In genomic region chr14:55656935-55657334, GRCm38 (mm10) we compare ENCODE assay signal across 11 mouse cellular contexts.
"Had no signal": no experiment of that assay in that cellular context is flagged by ENCODE, and none has a peak within 500 bp of the region (broad histone marks: within the 10 kb centered on the region; RNA-seq: fewer than 3 reads in every experiment).

No protein-coding gene starts in this region.

- H3K9ac ChIP-seq: limb, embryonic 13.5 days; liver, embryonic 14.5 days; midbrain, embryonic 12.5 days; neural tube, embryonic 13.5 days; stomach, embryonic 15.5 days had no signal

- H3K9me3 ChIP-seq: limb, embryonic 13.5 days; midbrain, embryonic 12.5 days; neural tube, embryonic 13.5 days; stomach, embryonic 15.5 days had no signal

- H3K36me3 ChIP-seq: stomach, embryonic 15.5 days had no signal

- H3K27ac ChIP-seq: limb, embryonic 13.5 days; liver, embryonic 14.5 days; midbrain, embryonic 12.5 days; neural tube, embryonic 13.5 days; stomach, embryonic 15.5 days had no signal

- ATAC-seq: midbrain, embryonic 16.5 days had no signal

- H3K4me3 ChIP-seq: limb, embryonic 13.5 days; midbrain, embryonic 12.5 days; neural tube, embryonic 13.5 days; stomach, embryonic 15.5 days had no signal

- DNase-seq: kidney, postnatal 14 days; left cerebral cortex, postnatal 4 days; lung, adult 18-20 months; right cerebral cortex, postnatal 14 days; thymus, postnatal 4 days had no signal

- H3K27me3 ChIP-seq: limb, embryonic 13.5 days; midbrain, embryonic 12.5 days; neural tube, embryonic 13.5 days; stomach, embryonic 15.5 days had no signal

- H3K4me2 ChIP-seq: limb, embryonic 13.5 days; midbrain, embryonic 12.5 days; neural tube, embryonic 13.5 days; stomach, embryonic 15.5 days had no signal
